Mouse (Mus musculus) frontal cortex, postnatal 36 days (tissue): ENCODE data around the gene Gm21627.
"Not testable (repeated sequence)": the region's sequence is repeated elsewhere in the genome, so short reads cannot be mapped to it uniquely, and the experiment has no call there.

Source experiments
- DNase-seq, 2 experiments: peaks; one replicate each; pipeline ENCODE4 v3.0.0; 2022; ENCODE audit warnings: low spot score in 2 of 2

Gm21627 gene

DNA sequence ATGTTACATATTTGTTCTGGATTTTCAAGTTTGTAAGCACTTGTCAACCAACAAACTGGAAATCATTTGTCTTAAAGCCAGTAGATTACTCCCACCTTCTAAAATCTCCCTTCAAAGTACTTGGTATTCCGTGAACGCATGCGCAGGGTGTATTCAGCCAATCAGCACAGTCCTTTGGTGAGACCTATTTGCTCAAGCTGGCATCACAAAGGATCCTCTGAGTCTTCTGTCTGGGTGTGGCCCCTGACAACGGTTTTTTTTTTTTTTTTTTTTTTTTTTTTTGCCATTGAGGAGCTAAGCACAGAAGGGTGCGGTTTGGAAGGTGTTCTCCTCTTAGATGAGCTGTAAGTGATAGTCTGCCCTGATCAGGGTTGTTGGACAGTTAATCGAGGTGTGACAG lies at the start of gene Gm21627:
Gene Gm21627 (plus strand): TSS at position 301 of the 400 bp plus-strand sequence.
- not testable (repeated sequence) for DNase-seq
